Mouse (Mus musculus): Measurements from ENCODE around the gene Zfyve27. TPM values are rescaled to one million over a fixed set of nuclear protein-coding genes. Genes with fewer than 3 reads are reported as not detected.

The Zfyve27 gene
- polyA plus RNA-seq, 1 experiment from 2014 or later = 17.8 TPM

DNA sequence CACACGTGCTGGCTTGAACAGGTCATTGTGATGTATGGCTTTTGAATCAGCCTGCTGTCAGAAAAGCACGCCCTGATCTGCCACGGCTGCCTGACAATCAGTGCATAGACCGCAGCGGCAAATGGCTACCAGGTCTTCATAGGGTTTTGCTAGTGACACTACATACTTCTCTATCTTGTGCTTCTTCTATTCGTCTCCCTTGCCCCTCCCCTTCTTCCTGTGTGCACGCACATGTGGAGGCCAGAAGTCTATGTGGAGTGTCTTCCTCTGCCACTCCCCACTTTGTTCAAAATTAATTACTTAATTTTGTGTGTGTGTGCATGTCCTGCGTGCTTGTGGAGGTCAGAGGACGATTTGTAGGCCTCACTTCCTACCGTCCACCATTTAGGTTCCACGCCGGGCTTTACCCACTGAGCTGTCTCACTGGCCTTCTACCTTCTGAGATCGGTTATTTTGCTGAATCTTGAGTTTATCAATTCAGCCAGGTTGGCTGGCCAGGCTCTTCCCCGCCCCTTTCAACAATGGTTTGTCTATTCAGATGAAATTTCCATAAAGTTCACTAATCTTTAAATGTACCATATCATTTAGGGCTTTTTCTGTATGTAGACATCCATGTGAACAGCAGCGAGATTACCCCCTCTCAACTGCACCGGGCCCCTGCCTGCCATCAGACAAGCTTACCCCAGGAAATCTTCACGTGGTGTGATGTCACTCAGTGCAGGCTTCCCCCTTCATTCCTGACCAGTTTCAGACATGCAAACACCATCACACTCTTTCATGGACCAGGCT is 65.9 kb downstream of the Zfyve27 start:
- no peaks in the 10 kb centered on the region for H3K36me3 ChIP-seq (ENCODE audit: control insufficient read depth, insufficient read depth, low read length)

DNA sequence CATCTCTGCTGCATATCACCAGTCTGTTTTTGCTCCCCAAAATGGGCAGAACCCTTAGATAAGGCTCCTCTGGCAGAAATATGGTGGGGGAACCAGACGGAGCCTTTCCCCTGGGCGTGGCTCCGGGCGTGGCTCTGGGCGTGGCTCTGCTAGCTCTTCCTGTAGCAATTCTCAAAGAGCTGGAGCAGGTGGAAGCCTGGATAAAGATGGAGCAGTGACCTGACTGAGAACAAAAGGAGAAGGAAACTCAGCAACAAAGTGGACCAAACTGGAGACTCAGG is 66.5 kb downstream of the Zfyve27 start:
- H3K27me3 ChIP-seq (ENCODE audit: control insufficient read depth, insufficient read depth, low read length) = no peaks in the 10 kb centered on the region
- ATAC-seq (ENCODE audit: low FRiP score, low TSS enrichment) = no peak
- no peaks in the 10 kb centered on the region for H3K9me3 ChIP-seq (ENCODE audit: control insufficient read depth, low read length)
- no peak overlapping the region for H3K4me2 ChIP-seq (replicated peaks; ENCODE audit: low read depth, low read length)
- no peak overlapping the region for H3K4me3 ChIP-seq (ENCODE audit: low read length)
- no peak overlapping the region for H3K9ac ChIP-seq (ENCODE audit: low read depth, low read length)
- WGBS = 68% methylated on average over 5 of the region's 5 CpGs
- no peaks in the 10 kb centered on the region for H3K4me1 ChIP-seq (ENCODE audit: control insufficient read depth, insufficient read depth, low read length)
- no peak overlapping the region for H3K27ac ChIP-seq (ENCODE audit: low read depth, low read length)
- H3K36me3 ChIP-seq (ENCODE audit: control insufficient read depth, insufficient read depth, low read length) = no peaks in the 10 kb centered on the region

More for the DNA sequence above, 65.9 kb downstream of the Zfyve27 start:
- Histone ChIP-seq H3K27ac (ENCODE audit: low read depth, low read length) (no peak overlapping the region), H3K9me3 (ENCODE audit: control insufficient read depth, low read length) (no peaks in the 10 kb centered on the region), H3K9ac (ENCODE audit: low read depth, low read length) (no peak overlapping the region), H3K27me3 (ENCODE audit: control insufficient read depth, insufficient read depth, low read length) (no peaks in the 10 kb centered on the region), H3K4me2 (replicated peaks; ENCODE audit: low read depth, low read length) (no peak overlapping the region), H3K4me1 (ENCODE audit: control insufficient read depth, insufficient read depth, low read length) (no peaks in the 10 kb centered on the region), H3K4me3 (ENCODE audit: low read length) (no peak overlapping the region)
- ATAC-seq (ENCODE audit: low FRiP score, low TSS enrichment) = no peak
- WGBS = 79% methylated on average over 17 of the region's 17 CpGs

DNA sequence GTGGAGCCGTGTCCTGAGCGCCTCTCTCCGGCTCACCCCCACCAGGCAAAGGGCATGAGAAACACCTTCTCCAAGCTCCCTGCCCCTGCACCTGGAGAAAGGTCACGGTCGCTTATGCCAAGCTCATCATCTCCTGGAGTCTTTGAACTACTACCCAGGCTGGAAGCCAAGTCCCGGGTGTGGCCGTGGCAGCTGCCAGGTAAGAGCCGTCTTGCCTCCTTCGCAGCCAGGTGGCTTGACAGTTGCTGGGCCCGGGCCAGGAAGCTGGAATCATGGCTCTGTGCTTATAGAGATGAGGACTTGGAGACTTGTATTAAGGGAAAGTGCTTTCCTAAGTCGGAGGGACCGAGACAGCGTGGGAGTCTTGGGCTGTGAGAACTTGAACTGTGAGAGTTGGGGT is 67.2 kb downstream of the Zfyve27 start:
- Histone ChIP-seq H3K9ac (ENCODE audit: low read depth, low read length) (no peak overlapping the region), H3K27ac (ENCODE audit: low read depth, low read length) (no peak overlapping the region), H3K4me1 (ENCODE audit: control insufficient read depth, insufficient read depth, low read length) (no peaks in the 10 kb centered on the region), H3K27me3 (ENCODE audit: control insufficient read depth, insufficient read depth, low read length) (no peaks in the 10 kb centered on the region), H3K4me3 (ENCODE audit: low read length) (no peak overlapping the region), H3K36me3 (ENCODE audit: control insufficient read depth, insufficient read depth, low read length) (no peaks in the 10 kb centered on the region), H3K4me2 (replicated peaks; ENCODE audit: low read depth, low read length) (no peak overlapping the region), H3K9me3 (ENCODE audit: control insufficient read depth, low read length) (no peaks in the 10 kb centered on the region)
- 86% methylated on average over 13 of the region's 13 CpGs for WGBS
- no peak for ATAC-seq (ENCODE audit: low FRiP score, low TSS enrichment)

GRCm38 (mm10) chr19:42237602-42238340 is 74.0 kb downstream of the Zfyve27 start:
- H3K27me3 ChIP-seq (ENCODE audit: control insufficient read depth, insufficient read depth, low read length) = no peaks in the 10 kb centered on the region
- H3K4me1 ChIP-seq (ENCODE audit: control insufficient read depth, insufficient read depth, low read length) = no peaks in the 10 kb centered on the region
- 10% methylated on average over 4 of the region's 4 CpGs for WGBS
- no peak overlapping the region for H3K4me2 ChIP-seq (replicated peaks; ENCODE audit: low read depth, low read length)
- no peak overlapping the region for H3K4me3 ChIP-seq (ENCODE audit: low read length)
- H3K36me3 ChIP-seq (ENCODE audit: control insufficient read depth, insufficient read depth, low read length) = no peaks in the 10 kb centered on the region
- ATAC-seq (ENCODE audit: low FRiP score, low TSS enrichment) = no peak
- H3K27ac ChIP-seq (ENCODE audit: low read depth, low read length) = no peak overlapping the region
- no peak overlapping the region for H3K9ac ChIP-seq (ENCODE audit: low read depth, low read length)
- no peaks in the 10 kb centered on the region for H3K9me3 ChIP-seq (ENCODE audit: control insufficient read depth, low read length)

GRCm38 (mm10) chr19:42238341-42238715 is 74.6 kb downstream of the Zfyve27 start:
- no peak for ATAC-seq (ENCODE audit: low FRiP score, low TSS enrichment)
- no peak overlapping the region for H3K27ac ChIP-seq (ENCODE audit: low read depth, low read length)
- 60% methylated on average over 7 of the region's 7 CpGs for WGBS

GRCm38 (mm10) chr19:42240881-42241280 is 77.1 kb downstream of the Zfyve27 start:
- 59% methylated on average over 8 of the region's 8 CpGs for WGBS
- Histone ChIP-seq H3K4me1 (ENCODE audit: control insufficient read depth, insufficient read depth, low read length) (no peaks in the 10 kb centered on the region), H3K4me3 (ENCODE audit: low read length) (no peak overlapping the region), H3K4me2 (replicated peaks; ENCODE audit: low read depth, low read length) (no peak overlapping the region), H3K27me3 (ENCODE audit: control insufficient read depth, insufficient read depth, low read length) (no peaks in the 10 kb centered on the region), H3K9ac (ENCODE audit: low read depth, low read length) (no peak overlapping the region), H3K9me3 (ENCODE audit: control insufficient read depth, low read length) (no peaks in the 10 kb centered on the region), H3K36me3 (ENCODE audit: control insufficient read depth, insufficient read depth, low read length) (no peaks in the 10 kb centered on the region), H3K27ac (ENCODE audit: low read depth, low read length) (no peak overlapping the region)
- ATAC-seq (ENCODE audit: low FRiP score, low TSS enrichment) = no peak

More at GRCm38 (mm10) chr19:42238341-42238715, 74.6 kb downstream of the Zfyve27 start:
- Histone ChIP-seq H3K4me3 (ENCODE audit: low read length) (no peak overlapping the region), H3K9ac (ENCODE audit: low read depth, low read length) (no peak overlapping the region), H3K9me3 (ENCODE audit: control insufficient read depth, low read length) (no peaks in the 10 kb centered on the region), H3K4me1 (ENCODE audit: control insufficient read depth, insufficient read depth, low read length) (no peaks in the 10 kb centered on the region), H3K4me2 (replicated peaks; ENCODE audit: low read depth, low read length) (no peak overlapping the region), H3K27me3 (ENCODE audit: control insufficient read depth, insufficient read depth, low read length) (no peaks in the 10 kb centered on the region), H3K36me3 (ENCODE audit: control insufficient read depth, insufficient read depth, low read length) (no peaks in the 10 kb centered on the region)

- H3K4me1 ChIP-seq (ENCODE audit: control insufficient read depth, insufficient read depth, low read length) = no peaks in the 10 kb centered on the region
- no peak overlapping the region for H3K9ac ChIP-seq (ENCODE audit: low read depth, low read length)
- H3K27me3 ChIP-seq (ENCODE audit: control insufficient read depth, insufficient read depth, low read length) = no peaks in the 10 kb centered on the region
- no peaks in the 10 kb centered on the region for H3K9me3 ChIP-seq (ENCODE audit: control insufficient read depth, low read length)
- H3K27ac ChIP-seq (ENCODE audit: low read depth, low read length) = no peak overlapping the region
- H3K4me3 ChIP-seq (ENCODE audit: low read length) = no peak overlapping the region
- H3K36me3 ChIP-seq (ENCODE audit: control insufficient read depth, insufficient read depth, low read length) = no peaks in the 10 kb centered on the region
- no peak overlapping the region for H3K4me2 ChIP-seq (replicated peaks; ENCODE audit: low read depth, low read length)
- 55% methylated on average over 3 of the region's 3 CpGs for WGBS
- ATAC-seq (ENCODE audit: low FRiP score, low TSS enrichment) = no peak
These were observed 79.7 kb downstream of the Zfyve27 start for GRCm38 (mm10) chr19:42243401-42243800.

Other genes starting within 250 kb of the Zfyve27 start
- 90.8 and 99.0 TPM in 2 replicates for gene Exosc1, start 230.5 kb upstream of the Zfyve27 start, polyA plus RNA-seq (2014; fragmentation: Nextera tagmentation; extraction: Ambion mirVana)
- 60.9 and 68.9 TPM in 2 replicates for gene Zdhhc16, start 230.5 kb upstream of the Zfyve27 start, polyA plus RNA-seq (2014; fragmentation: Nextera tagmentation; extraction: Ambion mirVana)
- 33.4 and 42.3 TPM in 2 replicates for gene Mms19, start 182.8 kb upstream of the Zfyve27 start, polyA plus RNA-seq (2014; fragmentation: Nextera tagmentation; extraction: Ambion mirVana)
- 23.1 and 29.8 TPM in 2 replicates for gene Ubtd1, start 182.2 kb upstream of the Zfyve27 start, polyA plus RNA-seq (2014; fragmentation: Nextera tagmentation; extraction: Ambion mirVana)
- gene Ankrd2, start 128.0 kb upstream of the Zfyve27 start, polyA plus RNA-seq (2014; fragmentation: Nextera tagmentation; extraction: Ambion mirVana) = not detected in 2 replicates
- 7.2 and 9.8 TPM in 2 replicates for gene Hoga1, start 118.3 kb upstream of the Zfyve27 start, polyA plus RNA-seq (2014; fragmentation: Nextera tagmentation; extraction: Ambion mirVana)
- 0.33 and 0.61 TPM in 2 replicates for gene 4933411K16Rik, start 111.7 kb upstream of the Zfyve27 start, polyA plus RNA-seq (2014; fragmentation: Nextera tagmentation; extraction: Ambion mirVana)
- gene Morn4, start 77.6 kb upstream of the Zfyve27 start, polyA plus RNA-seq (2014; fragmentation: Nextera tagmentation; extraction: Ambion mirVana) = 27.8 and 33.6 TPM in 2 replicates
- 26.0 and 37.8 TPM in 2 replicates for gene Pi4k2a, start 73.5 kb upstream of the Zfyve27 start, polyA plus RNA-seq (2014; fragmentation: Nextera tagmentation; extraction: Ambion mirVana)
- 21.2 and 22.9 TPM in 2 replicates for gene Avpi1, start 34.9 kb upstream of the Zfyve27 start, polyA plus RNA-seq (2014; fragmentation: Nextera tagmentation; extraction: Ambion mirVana)
- gene Marveld1, start 16.6 kb upstream of the Zfyve27 start, polyA plus RNA-seq (2014; fragmentation: Nextera tagmentation; extraction: Ambion mirVana) = 9.6 and 14.2 TPM in 2 replicates
- 0.53 and 0.91 TPM in 2 replicates for gene Sfrp5, start 38.3 kb downstream of the Zfyve27 start, polyA plus RNA-seq (2014; fragmentation: Nextera tagmentation; extraction: Ambion mirVana)
- gene Golga7b, start 83.6 kb downstream of the Zfyve27 start, polyA plus RNA-seq (2014; fragmentation: Nextera tagmentation; extraction: Ambion mirVana) = not detected in 2 replicates